Mouse (Mus musculus) right cerebral cortex, adult 2 months (tissue): ENCODE measurements around the gene Prkx.

ENCODE experiments used
- DNase-seq, 2 experiments: peaks; one replicate each; pipeline ENCODE4 v3.0.0; 2021 to 2022; ENCODE audit warnings: low spot score in 2 of 2

Prkx gene

GRCm38 (mm10) chrX:77796238-77796835 is at the start of gene Prkx:
Gene Prkx, minus strand, starts transcription at chrX:77796278.
- DNase-seq, result peak in 1 of 2 experiments; percentile 29

- peak in 1 of 2 experiments; percentile 25 for DNase-seq
These were observed 16.0 kb upstream of the Prkx start for GRCm38 (mm10) chrX:77812031-77812430.

GRCm38 (mm10) chrX:77810608-77811206 is 14.6 kb upstream of the Prkx start:
- peak; percentile 61 to 77 for DNase-seq

GRCm38 (mm10) chrX:77808602-77809001 is 12.5 kb upstream of the Prkx start:
- peak; percentile 25 to 49 for DNase-seq

- no peak for DNase-seq
These were observed 6.2 kb upstream of the Prkx start for GRCm38 (mm10) chrX:77802293-77802692.

- DNase-seq, result no peak
These were observed 5.5 kb upstream of the Prkx start for GRCm38 (mm10) chrX:77801543-77801942.

- DNase-seq, result no peak
These were observed 3.5 kb upstream of the Prkx start for GRCm38 (mm10) chrX:77799554-77799953.

GRCm38 (mm10) chrX:77797801-77798200 is 1.7 kb upstream of the Prkx start:
- no peak for DNase-seq

- DNase-seq, result no peak
These were observed 838 bp upstream of the Prkx start for GRCm38 (mm10) chrX:77796916-77797315.

- DNase-seq, result peak; percentile 85 to 87
These were observed 262 bp downstream of the Prkx start for GRCm38 (mm10) chrX:77795858-77796174.

- DNase-seq, result peak; percentile 10 to 36
These were observed 868 bp downstream of the Prkx start for GRCm38 (mm10) chrX:77794962-77795857.

- DNase-seq, result peak; percentile 10
These were observed 7.4 kb downstream of the Prkx start for GRCm38 (mm10) chrX:77788675-77789074.

- no peak for DNase-seq
These were observed 9.7 kb downstream of the Prkx start for GRCm38 (mm10) chrX:77786354-77786753.

GRCm38 (mm10) chrX:77777822-77778221 is 18.3 kb downstream of the Prkx start:
- DNase-seq, result no peak

- DNase-seq, result no peak
These were observed 30.9 kb downstream of the Prkx start for GRCm38 (mm10) chrX:77765153-77765552.

- no peak for DNase-seq
These were observed 51.8 kb downstream of the Prkx start for GRCm38 (mm10) chrX:77744260-77744659.

- peak in 1 of 2 experiments; percentile 21 for DNase-seq
These were observed 54.7 kb downstream of the Prkx start for GRCm38 (mm10) chrX:77741383-77741782.

GRCm38 (mm10) chrX:77733930-77734536 is 62.0 kb downstream of the Prkx start:
- DNase-seq, result no peak

GRCm38 (mm10) chrX:77720298-77720697 is 75.8 kb downstream of the Prkx start:
- DNase-seq, result peak; percentile 18 to 45
